Mouse (Mus musculus): Measurements from ENCODE around the gene Fam107a.
"Not testable (repeated sequence)": the region's sequence is repeated elsewhere in the genome, so short reads cannot be mapped to it uniquely, and the experiment has no call there.

The Fam107a gene

GRCm38 (mm10) chr14:8316366-8317193, 1.2 kb downstream of the Fam107a start:
- DNase-seq (ENCODE audit: extremely low spot score): peak; percentile 48

- no peak for DNase-seq (ENCODE audit: extremely low spot score)
Measured at GRCm38 (mm10) chr14:8315169-8315568, 2.7 kb downstream of the Fam107a start.

GRCm38 (mm10) chr14:8314536-8314935, 3.3 kb downstream of the Fam107a start:
- no peak for DNase-seq (ENCODE audit: extremely low spot score)

- DNase-seq (ENCODE audit: extremely low spot score): no peak
Measured at GRCm38 (mm10) chr14:8313877-8314276, 3.9 kb downstream of the Fam107a start.

GRCm38 (mm10) chr14:8309621-8310141, 8.1 kb downstream of the Fam107a start:
- DNase-seq (ENCODE audit: extremely low spot score): no peak

GRCm38 (mm10) chr14:8308650-8309049, 9.2 kb downstream of the Fam107a start:
- no peak for DNase-seq (ENCODE audit: extremely low spot score)

- DNase-seq (ENCODE audit: extremely low spot score): no peak
Measured at GRCm38 (mm10) chr14:8306884-8307283, 10.9 kb downstream of the Fam107a start.

- DNase-seq (ENCODE audit: extremely low spot score): no peak
Measured at GRCm38 (mm10) chr14:8305014-8305413, 12.8 kb downstream of the Fam107a start.

GRCm38 (mm10) chr14:8304082-8304481, 13.7 kb downstream of the Fam107a start:
- no peak for DNase-seq (ENCODE audit: extremely low spot score)

GRCm38 (mm10) chr14:8302687-8303086, 15.1 kb downstream of the Fam107a start:
- DNase-seq (ENCODE audit: extremely low spot score): no peak

GRCm38 (mm10) chr14:8300281-8300680, 17.5 kb downstream of the Fam107a start:
- peak; percentile 63 for DNase-seq (ENCODE audit: extremely low spot score)

- DNase-seq (ENCODE audit: extremely low spot score): no peak
Measured at GRCm38 (mm10) chr14:8297889-8298293, 19.9 kb downstream of the Fam107a start.

GRCm38 (mm10) chr14:8294257-8294656, 23.6 kb downstream of the Fam107a start:
- DNase-seq (ENCODE audit: extremely low spot score): no peak

- DNase-seq (ENCODE audit: extremely low spot score): not testable (repeated sequence)
Measured at GRCm38 (mm10) chr14:8286595-8286994, 31.2 kb downstream of the Fam107a start.

- DNase-seq (ENCODE audit: extremely low spot score): no peak
Measured at GRCm38 (mm10) chr14:8283784-8284183, 34.0 kb downstream of the Fam107a start.

GRCm38 (mm10) chr14:8271281-8271680, 46.5 kb downstream of the Fam107a start:
- not testable (repeated sequence) for DNase-seq (ENCODE audit: extremely low spot score)

GRCm38 (mm10) chr14:8264378-8264777, 53.4 kb downstream of the Fam107a start:
- DNase-seq (ENCODE audit: extremely low spot score): no peak

GRCm38 (mm10) chr14:8262242-8262641, 55.6 kb downstream of the Fam107a start:
- no peak for DNase-seq (ENCODE audit: extremely low spot score)

GRCm38 (mm10) chr14:8260214-8260613, 57.6 kb downstream of the Fam107a start:
- no peak for DNase-seq (ENCODE audit: extremely low spot score)

GRCm38 (mm10) chr14:8259166-8259565, 58.7 kb downstream of the Fam107a start, which contains the start of gene Acox2:
Gene Acox2, minus strand, starts transcription at chr14:8259353.
- no peak for DNase-seq (ENCODE audit: extremely low spot score)

GRCm38 (mm10) chr14:8258752-8259151, 59.1 kb downstream of the Fam107a start:
- DNase-seq (ENCODE audit: extremely low spot score): no peak

GRCm38 (mm10) chr14:8258335-8258627, 59.5 kb downstream of the Fam107a start:
- no peak for DNase-seq (ENCODE audit: extremely low spot score)

GRCm38 (mm10) chr14:8257521-8258334, 60.1 kb downstream of the Fam107a start:
- DNase-seq (ENCODE audit: extremely low spot score): no peak

All from embryo, embryonic 9.5 days (tissue).